Mouse (Mus musculus): ENCODE measurements around the gene Arl5c.

Gene Arl5c

GRCm38 (mm10) chr11:97960907-97961306, 35.1 kb downstream of the Arl5c start:
- peak; percentile 62 for DNase-seq (ENCODE audit: low read depth, low spot score)

- DNase-seq (ENCODE audit: low read depth, low spot score) = no peak
Observed at GRCm38 (mm10) chr11:97959300-97959680, 36.7 kb downstream of the Arl5c start.

- DNase-seq (ENCODE audit: low read depth, low spot score) = no peak
Observed at GRCm38 (mm10) chr11:97958641-97959299, 37.2 kb downstream of the Arl5c start.

- DNase-seq (ENCODE audit: low read depth, low spot score) = no peak
Observed at GRCm38 (mm10) chr11:97956905-97957560, 38.9 kb downstream of the Arl5c start.

GRCm38 (mm10) chr11:97955915-97956314, 40.1 kb downstream of the Arl5c start:
- no peak for DNase-seq (ENCODE audit: low read depth, low spot score)

- DNase-seq (ENCODE audit: low read depth, low spot score) = peak; percentile 69
Observed at GRCm38 (mm10) chr11:97955146-97955902, 40.7 kb downstream of the Arl5c start.

GRCm38 (mm10) chr11:97954469-97955141, 41.4 kb downstream of the Arl5c start:
- no peak for DNase-seq (ENCODE audit: low read depth, low spot score)

GRCm38 (mm10) chr11:97953939-97954275, 42.1 kb downstream of the Arl5c start:
- DNase-seq (ENCODE audit: low read depth, low spot score) = no peak

GRCm38 (mm10) chr11:97953179-97953938, 42.6 kb downstream of the Arl5c start:
- DNase-seq (ENCODE audit: low read depth, low spot score) = no peak

- no peak for DNase-seq (ENCODE audit: low read depth, low spot score)
Observed at GRCm38 (mm10) chr11:97952367-97953006, 43.5 kb downstream of the Arl5c start.

- peak; percentile 65 for DNase-seq (ENCODE audit: low read depth, low spot score)
Observed at GRCm38 (mm10) chr11:97949703-97950475, 46.1 kb downstream of the Arl5c start.

GRCm38 (mm10) chr11:97947426-97947825, 48.6 kb downstream of the Arl5c start:
- DNase-seq (ENCODE audit: low read depth, low spot score) = peak; percentile 79

GRCm38 (mm10) chr11:97945738-97946289, 50.2 kb downstream of the Arl5c start:
- DNase-seq (ENCODE audit: low read depth, low spot score) = peak; percentile 73

GRCm38 (mm10) chr11:97945031-97945430, 51.0 kb downstream of the Arl5c start:
- DNase-seq (ENCODE audit: low read depth, low spot score) = no peak

GRCm38 (mm10) chr11:97943256-97943655, 52.7 kb downstream of the Arl5c start:
- peak; percentile 29 for DNase-seq (ENCODE audit: low read depth, low spot score)

- peak; percentile 43 for DNase-seq (ENCODE audit: low read depth, low spot score)
Observed at GRCm38 (mm10) chr11:97942420-97943111, 53.4 kb downstream of the Arl5c start.
